Mouse (Mus musculus): ENCODE data around the gene Sec63. TPM values are rescaled to one million over a fixed set of nuclear protein-coding genes. Genes with fewer than 3 reads are reported as not detected.
A peak's percentile ranks its signal among the peaks of the same experiment; 100 is the strongest.

Sec63 gene
- total RNA-seq, 2 experiments from 2014 or later, result 51.3 to 51.7 TPM

GRCm38 (mm10) chr10:42827155-42827554, 65.9 kb downstream of the Sec63 start:
- no peak for DNase-seq (ENCODE audit: low spot score in 2 of 2)

- DNase-seq (ENCODE audit: low spot score in 2 of 2), result no peak
Measured at GRCm38 (mm10) chr10:42830007-42830406, 68.7 kb downstream of the Sec63 start.

- no peak for DNase-seq (ENCODE audit: low spot score in 2 of 2)
Measured at GRCm38 (mm10) chr10:42830409-42830808, 69.1 kb downstream of the Sec63 start.

- DNase-seq (ENCODE audit: low spot score in 2 of 2), result no peak
Measured at GRCm38 (mm10) chr10:42832677-42833076, 71.4 kb downstream of the Sec63 start.

GRCm38 (mm10) chr10:42833871-42834727, 72.8 kb downstream of the Sec63 start:
- no peak for DNase-seq (ENCODE audit: low spot score in 2 of 2)

DNA sequence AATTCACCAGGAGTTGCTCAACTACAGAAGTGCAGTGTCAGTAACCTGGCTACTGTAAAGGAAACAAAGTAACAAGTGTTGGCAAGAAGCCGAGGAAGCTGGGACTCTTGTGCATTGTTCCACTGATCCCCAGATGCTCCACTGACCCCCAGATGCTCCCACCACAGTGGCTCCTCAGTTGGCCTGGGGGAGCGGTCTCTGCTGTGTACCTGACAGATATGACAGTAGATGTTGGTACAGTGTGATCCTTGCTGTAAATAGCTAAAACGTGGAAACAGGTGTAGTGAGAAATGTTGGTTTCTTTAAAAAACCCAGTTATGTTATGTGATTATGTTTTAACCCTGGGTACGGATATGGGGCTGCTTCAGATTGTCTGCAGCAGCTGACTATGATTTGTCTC, 76.8 kb downstream of the Sec63 start:
- no peak for DNase-seq (ENCODE audit: low spot score in 2 of 2)

DNA sequence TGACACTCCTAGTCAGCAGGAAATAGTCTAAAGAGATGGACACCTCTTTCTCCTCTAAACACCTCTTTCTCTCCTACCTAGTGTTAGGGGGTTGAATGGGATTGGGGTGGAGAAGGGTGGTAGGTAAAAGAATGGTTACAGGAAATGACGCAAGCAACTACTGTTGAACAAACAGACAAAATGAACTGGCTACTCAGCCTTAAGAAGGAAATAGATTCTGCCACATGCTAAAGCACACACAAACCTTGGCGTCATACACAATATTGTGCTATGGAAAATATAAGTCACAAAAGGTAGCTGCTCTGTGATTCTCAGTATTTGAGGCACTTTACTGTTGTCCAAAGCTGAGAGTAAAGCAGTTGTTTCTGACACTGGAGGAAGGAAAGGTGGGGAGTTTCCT, 77.4 kb downstream of the Sec63 start:
- no peak for DNase-seq (ENCODE audit: low spot score in 2 of 2)

DNA sequence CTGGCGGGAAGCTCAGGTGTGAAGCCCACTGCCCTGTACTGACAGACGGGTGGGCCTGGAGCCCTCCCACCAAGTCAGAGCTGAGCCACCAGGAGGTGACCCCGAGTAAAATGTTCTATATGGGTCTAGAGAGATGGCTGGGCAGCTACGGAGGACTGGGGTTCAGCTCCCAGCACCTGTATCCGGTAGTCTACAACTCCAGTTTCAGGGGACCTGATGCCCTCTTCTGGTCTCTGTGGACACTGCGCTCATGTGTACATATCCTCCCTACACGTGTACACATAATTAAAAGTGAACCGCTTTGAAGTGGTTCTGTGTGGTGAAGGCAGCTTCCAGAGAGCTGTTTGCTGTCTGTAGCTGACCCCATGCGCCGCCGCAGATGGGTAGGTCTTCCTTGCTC, 78.7 kb downstream of the Sec63 start:
- no peak for DNase-seq (ENCODE audit: low spot score in 2 of 2)

- no peak for DNase-seq (ENCODE audit: low spot score in 2 of 2)
Measured at GRCm38 (mm10) chr10:42841531-42842195, 80.4 kb downstream of the Sec63 start.

- peak; percentile 54 to 71 for DNase-seq (ENCODE audit: low spot score in 2 of 2)
Measured at GRCm38 (mm10) chr10:42842358-42842757, 81.1 kb downstream of the Sec63 start.

DNA sequence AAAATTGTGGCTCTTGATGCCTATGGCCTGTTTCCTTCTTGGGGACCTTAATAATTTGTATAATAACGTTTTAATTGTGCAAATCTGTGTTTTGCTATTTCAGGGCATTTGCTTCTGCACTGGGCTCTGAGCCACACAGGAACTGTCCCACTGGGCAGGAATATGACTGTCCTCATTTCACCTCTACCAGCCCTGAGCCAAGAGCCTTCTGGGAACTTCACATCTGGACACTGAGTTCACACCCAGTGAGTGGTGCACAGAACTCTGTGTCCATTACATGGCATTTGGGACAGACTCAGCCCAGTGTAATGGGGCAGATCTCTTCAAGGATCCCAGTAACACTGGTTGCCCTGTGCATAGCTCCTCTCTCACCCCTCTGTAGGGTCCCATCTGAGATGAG, 82.1 kb downstream of the Sec63 start:
- no peak for DNase-seq (ENCODE audit: low spot score in 2 of 2)

DNA sequence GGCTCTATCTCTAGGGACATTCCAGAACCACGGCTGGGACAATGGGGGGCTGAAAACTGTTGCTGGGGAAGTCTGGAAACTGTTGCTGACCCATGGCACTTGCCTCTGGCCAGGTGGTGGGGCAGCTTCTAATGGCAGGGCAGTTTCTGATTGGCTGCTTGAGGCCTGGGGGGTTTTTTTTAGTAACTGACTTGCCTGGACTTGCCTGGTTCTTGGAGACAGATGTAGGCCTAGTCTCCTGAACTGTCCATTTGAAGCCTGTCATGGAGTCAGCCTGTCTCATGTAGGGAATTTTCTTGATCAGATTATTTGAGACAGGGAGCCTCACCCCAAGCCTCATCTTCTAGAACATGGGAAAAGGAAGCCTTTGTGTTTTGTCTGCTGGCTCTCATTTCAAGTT, 84.2 kb downstream of the Sec63 start:
- DNase-seq (ENCODE audit: low spot score in 2 of 2), result no peak

DNA sequence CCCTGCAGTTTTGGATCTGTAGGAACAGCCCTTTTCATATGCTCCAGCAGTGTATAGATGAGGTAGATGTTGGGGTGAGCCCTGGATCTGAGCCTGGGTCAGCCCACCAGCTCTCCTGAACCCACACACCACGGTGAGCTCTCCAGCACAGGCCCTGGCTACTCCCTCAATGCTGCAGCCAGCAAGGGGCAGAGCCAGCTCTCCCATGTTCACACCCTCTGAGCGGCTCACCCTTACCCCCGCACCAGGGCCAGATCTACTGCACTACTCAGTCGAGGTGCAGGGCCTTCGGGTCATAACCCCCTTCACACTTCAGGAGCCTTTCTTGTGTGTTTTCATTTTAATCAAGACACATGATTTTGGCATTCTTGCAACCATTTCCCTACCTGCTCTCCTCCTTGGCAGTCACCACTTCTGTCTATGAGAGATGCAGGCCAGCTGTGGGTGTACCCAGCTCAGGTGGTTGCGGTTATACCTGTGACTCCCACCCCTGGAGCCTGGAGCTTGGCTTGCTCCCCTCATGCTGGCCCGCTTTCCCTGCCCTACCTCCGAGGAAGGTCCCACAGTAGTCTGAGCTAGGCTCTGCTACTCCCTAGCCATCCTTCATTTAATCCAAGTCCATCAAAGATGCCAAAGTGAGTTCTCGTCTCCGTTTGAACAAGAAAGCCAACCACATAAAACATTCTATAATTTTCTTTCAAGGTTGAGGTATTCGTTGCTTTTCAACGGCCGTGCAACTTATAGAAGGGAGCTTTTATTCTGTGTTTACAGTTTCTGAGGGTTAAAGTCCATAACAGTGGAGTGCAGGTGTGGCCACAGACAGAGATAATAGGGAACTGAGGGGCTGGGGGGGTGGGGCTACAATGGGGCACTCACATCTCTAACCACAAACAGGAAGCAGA, 87.1 kb downstream of the Sec63 start:
- no peak for DNase-seq (ENCODE audit: low spot score in 2 of 2)

- no peak for DNase-seq (ENCODE audit: low spot score in 2 of 2)
Measured at GRCm38 (mm10) chr10:42849081-42849400, 87.7 kb downstream of the Sec63 start.

- DNase-seq (ENCODE audit: low spot score in 2 of 2), result no peak
Measured at GRCm38 (mm10) chr10:42854838-42855237, 93.5 kb downstream of the Sec63 start.

GRCm38 (mm10) chr10:42855250-42855649, 94.0 kb downstream of the Sec63 start:
- no peak for DNase-seq (ENCODE audit: low spot score in 2 of 2)

- no peak for DNase-seq (ENCODE audit: low spot score in 2 of 2)
Measured at GRCm38 (mm10) chr10:42856574-42856973, 95.3 kb downstream of the Sec63 start.

GRCm38 (mm10) chr10:42857021-42857420, 95.7 kb downstream of the Sec63 start:
- DNase-seq (ENCODE audit: low spot score in 2 of 2), result no peak

GRCm38 (mm10) chr10:42859781-42860158, 98.5 kb downstream of the Sec63 start:
- no peak for DNase-seq (ENCODE audit: low spot score in 2 of 2)

- DNase-seq (ENCODE audit: low spot score in 2 of 2), result peak; percentile 13 to 28
Measured at GRCm38 (mm10) chr10:42860159-42860911, 99.0 kb downstream of the Sec63 start, which contains the start of gene Scml4. Scml4 (plus strand) TSS chr10:42860370.

DNA sequence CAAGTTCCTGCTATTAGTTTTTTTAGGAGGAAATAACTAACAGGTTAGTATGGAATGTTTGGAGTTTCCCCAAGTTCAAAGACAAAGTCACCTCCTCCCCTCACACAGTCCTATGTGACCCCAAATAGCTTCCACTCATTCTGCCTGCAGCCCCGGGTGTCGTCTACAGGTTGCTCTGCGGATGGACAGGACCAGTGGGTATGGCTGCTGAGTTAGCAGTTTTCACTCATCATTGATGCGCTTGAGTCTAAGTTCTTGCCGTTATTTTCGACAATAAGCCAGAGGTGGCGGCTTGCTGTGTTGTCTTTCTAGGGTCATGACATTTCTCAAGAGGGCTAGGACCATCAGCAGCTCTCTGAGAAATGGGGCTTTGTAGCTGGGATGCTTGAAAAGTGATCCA, 100.2 kb downstream of the Sec63 start:
- DNase-seq (ENCODE audit: low spot score in 2 of 2), result no peak
